Mouse (Mus musculus) adrenal gland, postnatal 14 days (tissue): ENCODE measurements at regions not wholly inside any gene's neighbourhood (a gene's known extent, or its start where the extent isn't known, plus 50 kb on each side); places are given as distances from the start of the nearest gene placed in this dataset.

Experiments used
- DNase-seq: peaks from one replicate; pipeline ENCODE4 v3.0.0; 2021; ENCODE audit warnings: mixed read lengths

DNA sequence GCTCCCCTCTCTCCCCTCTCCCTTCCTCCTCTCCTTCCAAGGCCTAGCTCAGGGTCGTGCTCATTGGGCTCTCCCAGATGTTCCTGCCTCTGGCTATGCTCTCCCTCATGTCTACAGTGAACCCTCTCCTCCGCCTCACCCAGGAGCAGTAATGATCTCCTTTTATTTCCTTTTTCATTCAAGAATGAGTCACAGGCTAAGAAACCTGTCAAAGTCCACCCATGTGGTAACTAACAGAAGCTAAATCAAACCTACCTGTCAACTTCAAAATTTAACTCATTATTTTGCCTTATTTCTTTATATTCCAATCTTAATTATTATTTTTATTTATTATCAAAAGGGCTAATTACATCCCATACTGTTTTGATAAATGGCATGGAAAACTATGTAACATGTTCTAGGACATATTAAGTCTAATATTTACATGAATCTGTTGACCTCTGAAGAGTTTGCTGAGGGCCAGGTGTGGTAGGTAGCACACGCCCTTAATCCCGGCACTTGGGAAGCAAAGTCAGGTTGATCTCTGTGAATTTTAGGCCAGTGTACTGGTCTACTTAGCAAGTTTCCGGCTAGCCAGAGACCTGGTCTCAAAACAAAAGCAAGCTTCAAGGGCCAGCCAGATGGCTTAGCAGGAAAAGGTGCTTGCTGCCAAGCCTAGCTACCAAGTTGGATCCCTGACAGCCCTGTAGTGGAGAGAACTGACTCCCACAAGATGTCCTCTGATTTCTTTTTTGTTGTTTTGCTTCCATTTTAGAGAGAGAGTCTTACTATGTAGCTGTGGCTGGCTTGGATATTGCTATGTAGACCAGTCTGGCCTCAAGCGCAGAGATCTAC is 51.9 kb upstream of the Slc16a1 start:
- DNase-seq: peak; percentile 35

DNA sequence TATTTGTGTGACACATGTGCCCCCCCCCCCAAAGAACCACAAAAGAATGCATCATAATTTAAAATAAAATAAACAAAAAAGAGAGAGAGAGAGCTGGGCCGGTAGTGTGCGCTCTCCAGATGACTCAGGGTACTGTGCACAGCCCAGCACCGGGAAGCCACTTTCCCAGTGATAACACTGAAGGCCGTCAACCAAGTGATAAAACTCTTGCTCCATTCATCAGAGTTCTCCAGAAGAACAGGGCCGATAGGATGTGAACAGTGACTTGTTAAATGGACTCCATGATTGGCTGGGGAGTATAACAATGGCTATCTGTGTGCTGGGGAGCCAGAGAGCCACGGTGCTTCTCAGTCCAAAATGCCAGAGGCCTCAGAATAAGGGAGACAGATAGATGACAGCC is 53.2 kb upstream of the Slc16a1 start:
- peak; percentile 25 for DNase-seq

GRCm38 (mm10) chr3:104583236-104583635 is 55.2 kb upstream of the Slc16a1 start:
- DNase-seq: no peak

DNA sequence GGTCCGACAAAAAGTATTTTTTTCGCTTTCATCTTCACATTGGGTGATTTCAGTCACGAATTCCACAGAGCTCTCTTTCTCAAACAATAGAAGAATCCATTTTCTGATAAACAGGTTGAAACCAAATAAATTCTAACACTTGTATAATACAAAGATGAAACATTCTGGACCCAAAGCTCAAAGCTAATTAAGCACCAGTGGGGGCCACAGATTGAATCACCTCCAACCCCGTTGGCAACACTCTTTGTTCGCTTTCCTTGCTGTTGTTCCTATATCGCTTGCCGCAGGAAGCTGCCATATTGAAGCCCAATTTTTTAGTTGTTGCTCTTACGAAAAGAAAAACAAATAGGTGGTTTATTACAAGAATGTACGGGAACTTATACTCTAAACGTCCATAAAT is 55.9 kb upstream of the Slc16a1 start:
- DNase-seq: no peak

DNA sequence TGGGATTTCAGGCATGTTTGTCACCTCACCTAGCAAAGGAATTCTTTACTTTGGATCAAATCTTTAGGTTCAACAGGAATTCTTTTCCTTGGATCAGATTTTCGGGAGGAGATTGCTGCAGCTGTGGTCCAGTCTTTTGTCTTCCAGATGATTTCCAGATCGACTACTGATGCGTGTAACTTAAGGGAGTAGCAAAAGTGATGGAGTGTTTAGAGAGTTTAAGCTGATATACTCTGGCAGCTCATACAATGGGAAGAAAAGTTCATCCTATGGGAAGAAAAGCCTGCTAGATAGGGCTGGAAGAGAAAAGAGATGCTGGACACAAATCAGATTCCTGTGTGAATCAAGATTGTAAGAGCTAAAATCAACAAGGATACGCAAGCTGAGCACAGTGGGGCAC is 59.3 kb upstream of the Slc16a1 start:
- DNase-seq: no peak

DNA sequence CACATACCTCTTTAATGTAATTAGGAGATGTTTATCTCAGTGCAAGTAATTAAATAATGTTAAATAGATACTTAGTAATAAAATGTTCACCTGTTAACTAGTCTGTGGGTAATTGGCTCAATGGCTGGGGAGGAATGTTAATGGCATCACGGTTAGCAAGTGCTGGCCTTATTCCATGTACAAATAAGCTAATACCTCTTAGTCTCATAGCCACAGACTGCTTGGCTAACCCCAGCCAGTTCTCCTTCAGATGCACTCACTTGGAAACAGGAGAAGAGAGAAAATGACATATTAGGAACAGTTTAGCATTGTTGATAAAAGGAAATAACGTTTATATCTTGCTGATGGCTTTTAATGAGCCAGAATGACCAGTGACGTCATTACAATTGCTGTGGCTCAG is 60.1 kb upstream of the Slc16a1 start:
- DNase-seq: no peak

GRCm38 (mm10) chr3:104577228-104577927 is 61.1 kb upstream of the Slc16a1 start:
- no peak for DNase-seq

DNA sequence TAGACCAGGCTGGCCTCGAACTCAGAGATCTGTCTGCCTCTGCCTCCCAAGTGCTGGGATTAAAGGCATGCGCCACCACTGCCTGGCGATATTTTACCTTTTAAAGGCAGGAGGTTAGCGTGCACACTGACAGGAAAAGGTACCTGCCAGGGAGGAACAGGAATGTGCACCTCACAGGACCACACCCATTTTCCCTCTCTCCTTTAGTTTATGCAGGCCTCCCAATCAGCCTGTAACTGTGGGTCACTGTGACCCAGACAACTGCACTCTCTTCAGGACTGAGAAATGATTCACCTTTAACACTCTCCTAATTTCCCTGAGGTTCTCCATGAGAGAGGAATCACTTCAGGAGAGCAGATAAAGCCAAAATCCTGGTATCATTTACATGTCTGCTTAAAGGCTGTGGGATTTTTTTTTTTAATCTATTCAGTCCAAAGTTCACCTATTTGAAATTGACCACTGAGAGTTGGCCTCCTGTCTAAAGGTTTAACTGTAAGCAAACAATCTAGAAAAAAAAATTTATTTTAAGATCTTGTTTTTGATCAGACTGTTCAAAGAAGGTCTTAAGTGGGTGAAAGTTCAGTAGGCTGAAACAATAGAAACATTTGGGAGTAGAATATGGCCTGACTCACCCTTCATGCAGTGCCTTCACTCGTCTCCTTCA is 61.7 kb upstream of the Lrig2 start:
- no peak for DNase-seq

DNA sequence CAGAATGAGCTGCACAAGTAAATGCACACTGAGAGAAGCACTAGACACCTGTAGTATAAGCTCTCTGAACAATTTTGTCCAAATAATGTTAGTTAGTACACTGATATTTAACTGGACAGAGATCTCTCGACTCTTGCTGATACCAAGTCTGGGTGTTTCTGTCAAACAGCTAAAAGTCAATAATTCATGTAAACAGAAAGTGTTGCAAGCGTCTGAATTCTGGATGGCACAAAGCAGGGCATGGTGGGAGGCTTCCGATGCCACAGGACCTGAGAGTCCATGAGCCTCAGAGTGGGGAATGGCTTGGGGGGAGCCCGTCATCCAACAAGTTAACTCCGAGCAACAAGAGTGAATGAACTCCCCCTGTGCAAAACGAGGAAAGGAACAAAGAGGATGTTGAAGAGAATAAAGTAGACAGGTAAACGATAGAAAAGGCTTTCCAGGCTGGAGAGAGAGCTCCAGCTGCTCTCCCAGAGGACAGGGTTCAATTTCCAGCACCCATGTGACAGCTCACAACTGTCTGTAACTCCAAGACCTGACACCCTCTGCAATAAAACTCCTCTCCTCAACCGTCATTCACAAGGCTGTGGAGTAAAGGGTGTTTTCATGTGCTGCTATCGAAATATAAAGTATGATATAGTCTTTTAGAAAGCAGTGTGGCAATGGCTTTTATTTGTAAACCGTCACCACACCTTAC is 60.4 kb upstream of the Lrig2 start:
- DNase-seq: no peak

DNA sequence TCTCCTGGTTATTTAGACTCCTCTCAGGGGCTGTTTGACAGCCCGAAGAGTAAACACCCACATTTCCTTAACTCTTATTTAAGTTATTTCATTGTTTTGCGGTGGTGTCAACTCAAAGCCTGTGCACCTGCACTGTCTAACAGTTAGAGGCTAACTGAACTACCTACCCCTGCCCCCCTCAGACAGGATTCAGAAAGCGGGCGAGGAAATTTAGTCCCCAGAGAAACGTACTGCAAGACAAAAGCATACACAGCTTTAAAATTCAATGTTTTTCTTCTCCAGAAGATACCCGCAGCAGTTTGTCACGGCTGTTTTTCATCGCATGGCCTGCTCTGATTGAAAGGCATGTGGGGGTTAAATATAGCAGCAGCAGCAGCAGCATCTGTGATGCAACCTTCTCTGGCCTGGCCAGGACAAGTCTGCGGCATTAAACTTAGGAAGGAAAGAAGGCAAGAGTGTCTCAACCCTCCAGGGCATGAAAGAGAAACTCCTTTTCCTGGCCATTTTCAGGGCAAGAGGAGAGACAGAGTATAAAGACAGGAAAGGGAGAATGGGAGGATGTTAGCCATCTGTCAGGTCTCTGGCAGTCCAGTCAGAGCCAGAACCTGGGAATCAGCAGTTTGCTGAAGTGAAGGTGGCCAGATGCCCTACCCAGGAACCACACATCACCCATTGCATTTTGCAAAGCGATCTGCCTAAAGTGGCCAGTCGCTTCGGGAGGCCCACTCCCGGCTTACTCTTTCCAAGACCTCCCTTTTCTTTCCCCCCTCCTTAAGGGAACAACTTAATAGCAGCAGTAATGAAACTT is 53.9 kb upstream of the Lrig2 start:
- DNase-seq: peak; percentile 17

- DNase-seq: no peak
Observed at GRCm38 (mm10) chr3:104564857-104565256, 53.1 kb upstream of the Lrig2 start.

GRCm38 (mm10) chr3:104561567-104561966 is 49.8 kb upstream of the Lrig2 start:
- DNase-seq: no peak
